Mouse (Mus musculus): ENCODE data around the gene Rnf183. TPM values are rescaled to one million over a fixed set of nuclear protein-coding genes. Genes with fewer than 3 reads are reported as not detected.

Gene Rnf183
- polyA plus RNA-seq, 1 experiment, result not detected

DNA sequence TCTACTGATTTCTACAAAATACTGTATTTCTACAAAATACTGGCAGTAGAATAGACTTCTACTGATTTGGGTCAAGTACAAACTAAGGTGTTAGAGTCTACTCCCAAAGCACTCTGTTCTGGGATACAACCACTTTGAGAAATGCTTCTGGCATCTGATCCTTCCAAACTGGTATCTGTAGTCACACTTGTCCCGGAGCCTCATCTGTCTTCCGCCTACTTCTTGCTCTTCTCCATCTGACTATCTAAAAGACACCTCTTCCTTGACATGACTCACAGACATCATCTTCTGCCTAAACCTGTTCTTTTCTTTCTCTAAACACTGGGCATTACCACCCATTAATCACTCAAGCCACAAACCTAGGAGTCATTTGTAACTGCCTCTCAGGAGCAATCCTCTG is 37.0 kb upstream of the Rnf183 start:
- no peak for TF ChIP-seq POLR2A (IDR thresholded peaks at IDR 0.05; ENCODE audit: borderline replicate concordance, control insufficient read depth, low read depth, low read length)
- Histone ChIP-seq H3K27ac (ENCODE audit: control insufficient read depth, insufficient read depth, low read depth, low read length, poor library complexity) (no peak overlapping the region), H3K4me1 (ENCODE audit: control insufficient read depth, insufficient read depth, low read length) (peaks cover 1% of the 10 kb centered on the region; the same call in 1 of the 2 replicates), H3K4me3 (replicated peaks; ENCODE audit: control insufficient read depth, low read depth, low read length) (no peak overlapping the region)
- 87% methylated on average over 2 of the region's 2 CpGs for WGBS

DNA sequence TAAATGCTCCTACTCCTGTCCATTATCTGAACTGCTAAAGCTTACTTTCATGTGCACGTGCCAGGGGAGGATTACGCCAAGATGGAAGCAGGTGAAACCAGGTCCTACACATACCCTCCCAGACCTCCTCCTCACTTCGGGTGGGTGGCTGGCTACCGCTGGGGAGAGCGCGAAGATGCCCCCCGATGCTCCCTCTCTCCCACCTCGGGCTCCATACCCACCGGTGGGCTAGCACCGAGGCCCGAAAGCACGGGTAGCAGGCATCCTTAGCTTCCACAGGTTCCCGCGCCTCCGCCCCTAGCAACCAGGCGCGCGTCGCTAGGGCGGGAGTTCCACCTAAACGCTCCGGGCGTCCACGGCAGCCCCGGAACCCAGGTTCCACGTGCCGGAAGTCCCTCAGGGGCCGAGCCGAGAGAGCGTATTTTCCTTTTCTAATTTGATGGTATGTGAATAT is 35.6 kb upstream of the Rnf183 start, which contains the start of gene Wdr31:
TSS of gene Wdr31 (minus strand) at position 299 of the 454 bp plus-strand sequence.
- Histone ChIP-seq H3K4me1 (ENCODE audit: control insufficient read depth, insufficient read depth, low read length) (peaks cover 1% of the 10 kb centered on the region; the same call in 1 of the 2 replicates), H3K4me3 (replicated peaks; ENCODE audit: control insufficient read depth, low read depth, low read length) (peak within 1 kb of the TSS; percentile 73), H3K27ac (ENCODE audit: control insufficient read depth, insufficient read depth, low read depth, low read length, poor library complexity) (no peak within 1 kb of the TSS)
- WGBS, result 1% methylated on average over 30 of the region's 30 CpGs
- TF ChIP-seq CTCF (IDR thresholded peaks at IDR 0.05; ENCODE audit: control insufficient read depth, insufficient read depth, low read length), result no peak
- TF ChIP-seq POLR2A (IDR thresholded peaks at IDR 0.05; ENCODE audit: borderline replicate concordance, control insufficient read depth, low read depth, low read length), result no peak; the same call in 1 of the 2 replicates

DNA sequence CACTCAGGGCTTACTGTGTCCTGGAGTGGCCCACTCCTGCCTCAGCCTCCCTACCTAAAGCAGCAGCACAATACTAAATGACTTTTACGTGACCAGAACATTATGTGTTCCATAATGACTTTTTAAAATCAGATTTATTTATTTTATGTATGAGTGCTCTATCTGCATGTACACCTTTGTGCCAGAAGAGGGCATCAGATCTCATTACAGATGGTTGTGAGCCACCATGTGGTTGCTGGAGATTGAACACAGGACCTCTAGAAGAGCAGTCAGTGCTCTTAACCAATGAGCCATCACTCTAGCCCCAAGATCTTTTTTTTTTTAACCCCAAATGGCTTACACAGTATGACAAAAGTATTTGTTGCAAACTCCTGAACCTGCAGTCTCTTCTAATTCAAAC is 33.1 kb upstream of the Rnf183 start:
- no peak overlapping the region for H3K4me3 ChIP-seq (replicated peaks; ENCODE audit: control insufficient read depth, low read depth, low read length)
- H3K27ac ChIP-seq (ENCODE audit: control insufficient read depth, insufficient read depth, low read depth, low read length, poor library complexity), result no peak overlapping the region
- peaks cover 1% of the 10 kb centered on the region; the same call in 1 of the 2 replicates for H3K4me1 ChIP-seq (ENCODE audit: control insufficient read depth, insufficient read depth, low read length)
- TF ChIP-seq CTCF (IDR thresholded peaks at IDR 0.05; ENCODE audit: control insufficient read depth, insufficient read depth, low read length) (no peak), POLR2A (IDR thresholded peaks at IDR 0.05; ENCODE audit: borderline replicate concordance, control insufficient read depth, low read depth, low read length) (no peak)
- WGBS, result 73% methylated on average over 1 of the region's 1 CpGs

DNA sequence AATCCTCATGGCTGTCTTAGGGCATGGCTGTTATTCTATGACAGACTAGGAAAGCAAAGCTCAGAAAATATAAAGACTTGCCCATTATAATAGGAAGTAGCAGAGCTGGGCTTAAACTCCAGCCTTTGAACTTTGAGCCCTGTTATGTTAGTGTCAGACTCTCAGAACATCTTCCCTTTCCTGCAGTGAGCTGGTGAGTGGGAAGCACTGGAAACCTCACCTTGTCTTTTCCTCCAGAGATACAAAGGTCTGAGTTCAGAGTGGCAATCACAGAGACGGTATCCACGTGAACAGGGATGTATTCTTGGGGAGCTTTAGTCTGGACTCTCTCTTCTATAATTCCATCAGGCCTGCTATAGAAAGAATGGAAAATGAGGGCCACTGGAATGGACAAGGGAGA is 28.1 kb upstream of the Rnf183 start:
- Histone ChIP-seq H3K27ac (ENCODE audit: control insufficient read depth, insufficient read depth, low read depth, low read length, poor library complexity) (no peak overlapping the region), H3K4me1 (ENCODE audit: control insufficient read depth, insufficient read depth, low read length) (no peaks in the 10 kb centered on the region), H3K4me3 (replicated peaks; ENCODE audit: control insufficient read depth, low read depth, low read length) (no peak overlapping the region)
- WGBS, result 88% methylated on average over 2 of the region's 2 CpGs
- no peak for TF ChIP-seq POLR2A (IDR thresholded peaks at IDR 0.05; ENCODE audit: borderline replicate concordance, control insufficient read depth, low read depth, low read length)
- no peak for TF ChIP-seq CTCF (IDR thresholded peaks at IDR 0.05; ENCODE audit: control insufficient read depth, insufficient read depth, low read length)

DNA sequence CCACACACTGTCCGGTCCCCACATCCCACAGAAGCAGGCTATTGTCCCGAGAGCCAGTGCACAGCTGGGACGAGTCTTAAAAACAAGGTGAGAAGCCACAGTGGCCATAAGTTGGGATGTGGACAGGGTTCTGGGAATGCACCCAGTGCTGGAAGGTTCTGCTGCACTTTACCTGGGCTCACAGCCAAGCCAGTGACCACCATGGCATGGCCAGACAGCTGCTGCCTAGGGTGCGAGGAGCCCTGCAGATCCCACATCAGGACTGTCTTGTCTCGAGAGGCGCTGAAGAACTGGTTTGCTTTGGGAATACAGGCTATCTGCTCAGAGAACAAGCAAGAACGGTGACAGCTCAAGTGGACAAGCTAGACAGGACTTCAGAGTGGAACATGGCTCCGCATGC is 25.3 kb upstream of the Rnf183 start:
- Histone ChIP-seq H3K4me1 (ENCODE audit: control insufficient read depth, insufficient read depth, low read length) (no peaks in the 10 kb centered on the region), H3K27ac (ENCODE audit: control insufficient read depth, insufficient read depth, low read depth, low read length, poor library complexity) (no peak overlapping the region), H3K4me3 (replicated peaks; ENCODE audit: control insufficient read depth, low read depth, low read length) (no peak overlapping the region)
- TF ChIP-seq POLR2A (IDR thresholded peaks at IDR 0.05; ENCODE audit: borderline replicate concordance, control insufficient read depth, low read depth, low read length) (no peak), CTCF (IDR thresholded peaks at IDR 0.05; ENCODE audit: control insufficient read depth, insufficient read depth, low read length) (no peak)
- WGBS, result 84% methylated on average over 8 of the region's 8 CpGs

DNA sequence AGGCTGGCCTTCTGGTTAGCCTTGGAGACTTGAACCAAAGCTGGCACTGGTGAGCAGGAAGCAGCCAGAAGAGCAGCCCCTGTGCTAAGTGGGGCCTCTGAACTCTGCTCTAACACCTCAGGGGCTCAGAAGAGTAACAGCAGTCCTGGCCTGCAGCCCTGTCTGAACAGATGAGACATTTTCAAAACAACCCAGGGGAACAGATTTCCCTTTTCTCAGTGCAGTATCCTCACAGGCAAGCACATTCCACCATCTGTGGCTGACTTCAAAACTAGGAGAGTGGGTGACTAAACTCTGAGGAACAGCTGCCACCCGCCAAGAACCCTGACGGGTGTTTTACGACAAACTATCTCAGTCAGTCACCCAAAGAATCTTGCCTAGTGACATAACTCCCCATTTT is 24.0 kb upstream of the Rnf183 start:
- Histone ChIP-seq H3K4me1 (ENCODE audit: control insufficient read depth, insufficient read depth, low read length) (no peaks in the 10 kb centered on the region), H3K4me3 (replicated peaks; ENCODE audit: control insufficient read depth, low read depth, low read length) (no peak overlapping the region), H3K27ac (ENCODE audit: control insufficient read depth, insufficient read depth, low read depth, low read length, poor library complexity) (no peak overlapping the region)
- TF ChIP-seq POLR2A (IDR thresholded peaks at IDR 0.05; ENCODE audit: borderline replicate concordance, control insufficient read depth, low read depth, low read length) (no peak), CTCF (IDR thresholded peaks at IDR 0.05; ENCODE audit: control insufficient read depth, insufficient read depth, low read length) (no peak)
- WGBS, result 92% methylated on average over 3 of the region's 3 CpGs

DNA sequence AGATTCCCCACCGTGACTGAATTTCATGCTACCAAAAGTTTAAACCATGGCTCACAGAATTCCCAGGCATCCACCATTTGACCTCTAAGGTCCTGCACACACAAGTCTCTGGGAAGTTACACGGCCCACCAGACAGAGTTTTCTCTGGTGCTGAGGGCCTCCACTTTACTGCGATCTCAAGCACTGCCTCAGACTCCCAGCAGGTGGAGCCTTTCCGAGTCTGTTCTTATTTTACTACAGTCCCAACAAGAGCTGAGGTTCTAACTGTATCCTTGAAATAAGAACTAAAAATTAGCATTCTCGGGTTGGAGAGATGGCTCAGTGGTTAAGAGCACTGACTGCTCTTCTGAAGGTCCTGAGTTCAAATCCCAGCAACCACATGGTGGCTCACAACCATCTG is 19.9 kb upstream of the Rnf183 start:
- H3K4me3 ChIP-seq (replicated peaks; ENCODE audit: control insufficient read depth, low read depth, low read length), result no peak overlapping the region
- H3K27ac ChIP-seq (ENCODE audit: control insufficient read depth, insufficient read depth, low read depth, low read length, poor library complexity), result no peak overlapping the region
- 45% methylated on average over 5 of the region's 5 CpGs for WGBS
- TF ChIP-seq CTCF (IDR thresholded peaks at IDR 0.05; ENCODE audit: control insufficient read depth, insufficient read depth, low read length) (peak; percentile 53), POLR2A (IDR thresholded peaks at IDR 0.05; ENCODE audit: borderline replicate concordance, control insufficient read depth, low read depth, low read length) (no peak)
- no peaks in the 10 kb centered on the region for H3K4me1 ChIP-seq (ENCODE audit: control insufficient read depth, insufficient read depth, low read length)

DNA sequence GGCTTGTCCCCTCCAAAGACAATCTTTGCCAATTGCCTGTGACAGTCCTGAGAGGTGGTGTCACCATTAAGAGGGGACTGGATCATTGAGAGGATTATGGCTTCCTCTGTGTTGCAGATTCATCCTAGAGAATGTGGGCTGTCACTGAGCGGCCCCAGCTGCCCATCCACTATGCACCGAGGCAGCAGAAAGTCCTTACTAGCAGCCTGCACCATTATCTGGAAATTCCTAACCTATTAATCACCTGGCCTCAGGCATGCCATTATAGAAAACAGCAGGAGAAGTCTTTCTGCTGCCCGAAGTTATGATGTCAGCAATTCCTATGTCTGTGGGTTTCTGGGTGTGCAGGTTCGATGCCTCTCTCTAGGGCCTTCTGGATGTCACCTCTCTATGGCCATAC is 5.9 kb upstream of the Rnf183 start:
- TF ChIP-seq CTCF (IDR thresholded peaks at IDR 0.05; ENCODE audit: control insufficient read depth, insufficient read depth, low read length), result no peak
- H3K27ac ChIP-seq (ENCODE audit: control insufficient read depth, insufficient read depth, low read depth, low read length, poor library complexity), result no peak overlapping the region
- no peak overlapping the region for H3K4me3 ChIP-seq (replicated peaks; ENCODE audit: control insufficient read depth, low read depth, low read length)
- 82% methylated on average over 4 of the region's 4 CpGs for WGBS
- H3K4me1 ChIP-seq (ENCODE audit: control insufficient read depth, insufficient read depth, low read length), result no peaks in the 10 kb centered on the region

DNA sequence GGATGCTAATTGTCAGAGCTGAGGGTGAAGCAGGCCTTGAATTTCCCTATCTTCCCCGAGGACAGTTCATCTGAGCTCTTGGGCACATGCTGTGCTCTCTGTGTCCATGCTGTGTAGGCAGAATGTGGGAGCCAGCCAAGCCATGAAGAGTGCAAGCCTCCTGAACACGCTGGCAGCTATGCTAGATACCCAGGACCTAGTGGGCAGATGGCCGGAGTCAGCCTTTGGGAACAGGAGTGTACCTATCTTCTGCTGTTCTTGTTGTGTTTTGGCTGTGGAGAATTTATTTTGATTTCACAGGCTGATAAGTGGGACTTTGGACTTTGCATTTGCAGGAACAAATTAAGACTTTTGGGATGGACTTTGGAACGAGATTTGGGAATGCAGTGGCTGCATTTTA is 5.5 kb upstream of the Rnf183 start:
- no peaks in the 10 kb centered on the region for H3K4me1 ChIP-seq (ENCODE audit: control insufficient read depth, insufficient read depth, low read length)
- H3K27ac ChIP-seq (ENCODE audit: control insufficient read depth, insufficient read depth, low read depth, low read length, poor library complexity), result no peak overlapping the region
- no peak for TF ChIP-seq CTCF (IDR thresholded peaks at IDR 0.05; ENCODE audit: control insufficient read depth, insufficient read depth, low read length)
- TF ChIP-seq POLR2A (IDR thresholded peaks at IDR 0.05; ENCODE audit: borderline replicate concordance, control insufficient read depth, low read depth, low read length), result no peak
- no peak overlapping the region for H3K4me3 ChIP-seq (replicated peaks; ENCODE audit: control insufficient read depth, low read depth, low read length)
- WGBS, result 71% methylated on average over 4 of the region's 4 CpGs

Measured in bone marrow, adult 2 months (tissue).